Comparison of ENCODE assay signal across 9 mouse cellular contexts in genomic region chr13:111789420-111790065, GRCm38 (mm10). TPM values are rescaled to one million over a fixed set of nuclear protein-coding genes. Genes with fewer than 3 reads are reported as not detected.
DNase-seq lines count a peak whose midpoint lies in the region; ATAC-seq and TF ChIP-seq lines count a peak whose summit lies in the region.
"Had no signal": no experiment of that assay in that cellular context is flagged by ENCODE, and none has a peak within 500 bp of the region (broad histone marks: within the 10 kb centered on the region; RNA-seq: fewer than 3 reads in every experiment).

No protein-coding gene starts in this region.

- H3K9ac ChIP-seq in heart, embryonic 13.5 days: peak overlapping the region; percentile 61
- H3K9ac ChIP-seq in kidney, embryonic 14.5 days (ENCODE audit: low read depth, low read length): peak overlapping the region; percentile 18; the same call in 1 of the 2 replicates
- no peak overlapping the region for H3K9ac ChIP-seq in stomach, embryonic 16.5 days (ENCODE audit: low read length)

- H3K4me3 ChIP-seq in heart, embryonic 13.5 days: no peak overlapping the region
- H3K4me3 ChIP-seq in thymus, adult 2 months (ENCODE audit: control insufficient read depth, insufficient read depth, low read length): no peak overlapping the region
- no peak overlapping the region for H3K4me3 ChIP-seq in kidney, embryonic 14.5 days (ENCODE audit: low read length)
- H3K4me3 ChIP-seq in stomach, embryonic 16.5 days (replicated peaks; ENCODE audit: low read length): no peak overlapping the region

- peaks cover 58% of the 10 kb centered on the region for H3K4me1 ChIP-seq in heart, embryonic 13.5 days
- peaks cover 45% of the 10 kb centered on the region for H3K4me1 ChIP-seq in thymus, adult 2 months (replicated peaks; ENCODE audit: control insufficient read depth, insufficient read depth, low read length)
- H3K4me1 ChIP-seq in kidney, embryonic 14.5 days (ENCODE audit: control insufficient read depth, insufficient read depth, low read length): peaks cover 55% of the 10 kb centered on the region
- H3K4me1 ChIP-seq in stomach, embryonic 16.5 days (ENCODE audit: control insufficient read depth, insufficient read depth, low read length): peaks cover 48% of the 10 kb centered on the region

- H3K27ac ChIP-seq in heart, embryonic 13.5 days (replicated peaks): peak overlapping the region; percentile 55
- H3K27ac ChIP-seq in thymus, adult 2 months (ENCODE audit: control insufficient read depth, insufficient read depth, low read length): peak overlapping the region; percentile 17; the same call in 1 of the 2 replicates
- H3K27ac ChIP-seq in kidney, embryonic 14.5 days (ENCODE audit: low read depth, low read length): 0 out of 2 replicates have a peak overlapping the region, but pooled peaks have one; percentile 30
- no peak overlapping the region for H3K27ac ChIP-seq in stomach, embryonic 16.5 days (ENCODE audit: low read length)

- 0 out of 2 replicates have a peak, but pooled peaks cover 1% of the 10 kb centered on the region for H3K36me3 ChIP-seq in heart, embryonic 13.5 days
- H3K36me3 ChIP-seq in thymus, adult 2 months (ENCODE audit: control insufficient read depth, insufficient read depth, low read length): no peaks in the 10 kb centered on the region
- no peaks in the 10 kb centered on the region for H3K36me3 ChIP-seq in kidney, embryonic 14.5 days (ENCODE audit: control insufficient read depth, insufficient read depth, low read length)
- no peaks in the 10 kb centered on the region for H3K36me3 ChIP-seq in stomach, embryonic 16.5 days (ENCODE audit: control insufficient read depth, insufficient read depth, low read length)

- no peak for TF ChIP-seq POLR2A in thymus, adult 2 months (IDR thresholded peaks at IDR 0.05; ENCODE audit: control insufficient read depth, extremely low read depth, insufficient read depth, low read length, poor library complexity)

- no peaks in the 10 kb centered on the region for H3K27me3 ChIP-seq in heart, embryonic 13.5 days (replicated peaks)
- H3K27me3 ChIP-seq in thymus, adult 2 months (ENCODE audit: control insufficient read depth, insufficient read depth, low read length): no peaks in the 10 kb centered on the region
- no peaks in the 10 kb centered on the region for H3K27me3 ChIP-seq in kidney, embryonic 14.5 days (ENCODE audit: control insufficient read depth, insufficient read depth, low read length)
- H3K27me3 ChIP-seq in stomach, embryonic 16.5 days (ENCODE audit: control insufficient read depth, insufficient read depth, low read length): no peaks in the 10 kb centered on the region

- peak overlapping the region; percentile 60 for H3K4me2 ChIP-seq in heart, embryonic 13.5 days
- H3K4me2 ChIP-seq in kidney, embryonic 14.5 days (replicated peaks; ENCODE audit: low read depth, low read length): peak overlapping the region; percentile 4; the same call in 1 of the 2 replicates
- no peak overlapping the region for H3K4me2 ChIP-seq in stomach, embryonic 16.5 days (ENCODE audit: low read depth, low read length)

- no peak for ATAC-seq in heart, embryonic 13.5 days (ENCODE audit: extremely low read depth, insufficient number of reproducible peaks, low FRiP score, low TSS enrichment)
- ATAC-seq in kidney, embryonic 14.5 days (ENCODE audit: low FRiP score, low TSS enrichment): peak; percentile 36
- ATAC-seq in stomach, embryonic 16.5 days (ENCODE audit: insufficient read depth, low FRiP score): peak; percentile 21; the same call in 1 of the 2 replicates

- WGBS in heart, embryonic 13.5 days: 44% methylated on average over 9 of the region's 9 CpGs
- 41% methylated on average over 9 of the region's 9 CpGs for WGBS in thymus, adult 2 months
- 23% methylated on average over 9 of the region's 9 CpGs for WGBS in kidney, embryonic 14.5 days
- 29% methylated on average over 9 of the region's 9 CpGs for WGBS in stomach, embryonic 16.5 days

- intact Hi-C loops in heart, postnatal 25 days (cut with DNase I): loop anchor here (2.0 to 10.0 kb wide), 2 partner anchors 407 to 715 kb away; no protein-coding TSS in a partner anchor

- TF ChIP-seq CTCF in thymus, adult 2 months (IDR thresholded peaks at IDR 0.05; ENCODE audit: borderline replicate concordance, control insufficient read depth, extremely low read depth, insufficient read depth, low read length, poor library complexity): 0 out of 2 replicates have a peak, but pooled peaks have one; percentile 16

- no peaks in the 10 kb centered on the region for H3K9me3 ChIP-seq in heart, embryonic 13.5 days
- H3K9me3 ChIP-seq in kidney, embryonic 14.5 days (ENCODE audit: control insufficient read depth, low read length): no peaks in the 10 kb centered on the region
- no peaks in the 10 kb centered on the region for H3K9me3 ChIP-seq in stomach, embryonic 16.5 days (replicated peaks; ENCODE audit: control insufficient read depth, low read length)

- DNase-seq in heart, postnatal 25 days (ENCODE audit: low spot score): no peak
- DNase-seq in thymus, adult 2 months: no peak
- no peak for DNase-seq in thymus, postnatal 10 days (ENCODE audit: low spot score in 2 of 2)
- DNase-seq in layer of hippocampus, adult 9-11 months: no peak
- no peak for DNase-seq in cerebellum, adult 11 months
- DNase-seq: right cerebral cortex, postnatal 25 days had no signal

RNA-seq across cellular contexts. Expression of gene Map3k1, which starts 19.2 kb away (rescaled TPM):
- 12.5 and 12.8 TPM in 2 replicates for polyA plus RNA-seq in heart, embryonic 13.5 days (2015; fragmentation: Nextera tagmentation; extraction: Ambion mirVana)
- 10 to 100 TPM; 27.9 to 33.0 TPM for total RNA-seq in heart, postnatal 25 days (2021)
- polyA plus RNA-seq in thymus, adult 2 months (2012; rRNA removed): 47.2 and 54.9 TPM in 2 replicates
- 32.9 and 38.4 TPM in 2 replicates for polyA plus RNA-seq in kidney, embryonic 14.5 days (2014; fragmentation: Nextera tagmentation; extraction: Ambion mirVana)
- 22.3 and 23.6 TPM in 2 replicates for polyA plus RNA-seq in stomach, embryonic 16.5 days (2015; fragmentation: Nextera tagmentation; extraction: Ambion mirVana)
